Mouse (Mus musculus): Measurements from ENCODE around the gene Mettl7a3.

GRCm38 (mm10) chr15:100303428-100304018 is 31.2 kb upstream of the Mettl7a3 start:
- TF ChIP-seq POLR2A (IDR thresholded peaks at IDR 0.05; ENCODE audit: control insufficient read depth, low read depth, low read length) (no peak), CTCF (IDR thresholded peaks at IDR 0.05; ENCODE audit: control insufficient read depth, insufficient read depth, insufficient replicate concordance, low read depth, low read length) (no peak)
